Mouse (Mus musculus) megakaryocyte, adult 5-6 weeks (primary cell): ENCODE results near the gene Pcp4. TPM values are rescaled to one million over a fixed set of nuclear protein-coding genes. Genes with fewer than 3 reads are reported as not detected.
"Not testable (repeated sequence)": the region's sequence is repeated elsewhere in the genome, so short reads cannot be mapped to it uniquely, and the experiment has no call there.

Experiments
- ATAC-seq: 2 replicates; pipeline ENCODE4 v1.8.0; 2016; ENCODE audit warnings: mild to moderate bottlenecking, inconsistent platforms; ENCODE audit not compliant: poor library complexity, severe bottlenecking
- total RNA-seq, 2 experiments: library from RNA; stranded (forward) in 1 of 2; stranded (reverse) in 1 of 2; fragments of 153-499, 151-499 nt in 1 of 2; fragments of 221-1000, 200-1000 nt in 1 of 2; gene quantifications; 2 replicates each; pipeline versions ENCODE4 v1.2.3 to v1.2.4; 2015 to 2017

Gene Pcp4
- total RNA-seq (2015) (0.41 TPM in 1 of 2 replicates, not detected in the other), total RNA-seq (2017) (1.6 TPM in 1 of 2 replicates, not detected in the other)

DNA sequence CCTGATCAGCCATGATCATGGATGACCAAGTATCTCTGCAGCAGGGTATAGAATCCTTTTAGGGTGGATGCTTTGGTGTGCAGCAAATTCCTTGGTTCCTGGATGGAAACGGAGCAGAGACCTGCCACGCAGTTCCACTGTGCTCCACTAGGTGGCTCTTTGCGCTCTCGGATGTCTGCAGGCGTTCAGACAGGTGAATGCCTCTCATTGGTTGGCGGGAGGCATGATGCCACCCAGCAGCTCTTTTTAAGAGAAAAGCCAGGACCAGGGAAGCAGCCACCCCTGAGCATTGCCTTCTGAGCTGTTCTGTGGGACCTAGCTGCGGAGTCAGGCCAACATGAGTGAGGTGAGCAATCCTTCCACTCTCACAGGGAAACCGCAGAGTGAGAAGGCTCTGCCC lies at the start of gene Pcp4:
Gene Pcp4, plus strand, starts transcription at position 162 of the 400 bp plus-strand sequence.
- peak; percentile 84 for ATAC-seq

DNA sequence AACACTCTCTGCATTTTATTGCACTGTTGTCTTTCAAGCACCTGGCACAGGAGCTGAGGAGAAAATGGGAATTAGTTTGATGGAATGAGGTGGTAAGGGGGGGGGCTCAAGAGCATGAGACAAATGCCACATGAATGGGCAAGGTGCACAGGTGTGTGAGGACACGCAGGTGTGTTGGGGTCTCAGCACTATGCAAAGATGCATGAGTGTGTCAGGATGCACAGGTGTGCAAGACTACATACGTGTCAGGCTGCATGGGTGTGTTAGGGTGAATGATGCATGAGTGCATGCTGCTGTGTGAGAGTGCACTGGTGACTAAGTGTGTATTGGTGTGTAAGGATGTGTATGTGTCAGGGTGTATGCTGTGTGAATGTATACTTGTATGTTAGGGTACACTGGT lies 42.4 kb upstream of the Pcp4 start:
- no peak for ATAC-seq

DNA sequence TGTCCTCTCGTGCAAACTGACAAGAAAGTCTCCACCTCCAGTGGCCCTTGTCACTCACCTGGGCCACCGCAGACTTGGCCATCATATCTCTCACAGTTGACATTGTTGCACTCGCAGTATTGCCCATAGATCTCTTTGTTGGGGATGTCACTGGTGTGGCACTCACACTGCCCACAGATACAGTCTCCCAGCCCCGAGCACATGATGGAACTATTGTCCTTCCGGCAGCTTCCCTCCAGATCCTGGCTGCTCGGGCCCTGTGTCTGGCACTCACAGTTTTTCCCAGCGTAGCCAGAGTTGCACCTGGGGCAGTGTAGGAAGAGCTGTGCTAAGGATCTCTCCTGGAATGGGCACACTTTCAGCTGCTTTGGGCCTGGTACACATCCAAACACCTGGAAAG lies 40.7 kb upstream of the Pcp4 start:
- no peak for ATAC-seq

DNA sequence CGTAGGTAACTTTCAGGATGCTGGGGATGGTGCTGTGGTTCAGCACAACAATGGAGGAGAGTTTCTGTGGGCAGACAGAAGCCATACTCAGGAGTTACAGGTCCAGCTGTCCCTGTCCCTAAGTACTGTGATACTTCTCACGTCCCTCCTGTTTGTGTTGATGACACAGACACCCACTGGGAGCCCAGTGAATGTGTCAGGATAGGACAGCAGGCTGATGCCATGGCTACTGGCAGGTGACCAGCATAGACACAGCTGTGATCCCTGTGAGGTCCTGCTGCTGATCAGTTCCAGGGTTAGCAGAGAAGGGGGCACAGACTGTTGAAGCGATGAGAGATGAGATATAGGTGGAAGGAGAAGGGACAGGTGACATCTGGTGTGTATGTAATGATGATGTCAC lies 38.4 kb upstream of the Pcp4 start:
- ATAC-seq, result no peak

DNA sequence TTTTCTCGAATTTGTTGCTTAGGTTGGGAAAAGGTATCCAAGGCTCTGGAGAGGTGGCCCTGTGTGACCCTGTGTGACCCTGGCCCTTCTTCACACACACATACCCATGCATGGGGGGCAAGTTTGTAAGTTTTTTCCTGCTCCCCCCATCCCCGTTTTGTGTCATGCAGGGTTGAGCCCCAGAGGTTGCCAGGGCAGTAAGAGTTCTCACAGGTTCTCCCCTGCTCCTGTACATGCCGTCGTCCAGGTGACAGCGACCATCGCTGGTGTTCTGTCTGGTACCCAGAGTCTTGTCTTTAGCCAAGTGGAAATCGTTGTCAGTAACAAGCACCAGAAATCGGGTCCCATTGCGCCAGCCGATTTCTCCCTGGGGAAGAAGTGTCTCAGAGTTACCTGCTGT lies 34.1 kb upstream of the Pcp4 start:
- no peak for ATAC-seq

DNA sequence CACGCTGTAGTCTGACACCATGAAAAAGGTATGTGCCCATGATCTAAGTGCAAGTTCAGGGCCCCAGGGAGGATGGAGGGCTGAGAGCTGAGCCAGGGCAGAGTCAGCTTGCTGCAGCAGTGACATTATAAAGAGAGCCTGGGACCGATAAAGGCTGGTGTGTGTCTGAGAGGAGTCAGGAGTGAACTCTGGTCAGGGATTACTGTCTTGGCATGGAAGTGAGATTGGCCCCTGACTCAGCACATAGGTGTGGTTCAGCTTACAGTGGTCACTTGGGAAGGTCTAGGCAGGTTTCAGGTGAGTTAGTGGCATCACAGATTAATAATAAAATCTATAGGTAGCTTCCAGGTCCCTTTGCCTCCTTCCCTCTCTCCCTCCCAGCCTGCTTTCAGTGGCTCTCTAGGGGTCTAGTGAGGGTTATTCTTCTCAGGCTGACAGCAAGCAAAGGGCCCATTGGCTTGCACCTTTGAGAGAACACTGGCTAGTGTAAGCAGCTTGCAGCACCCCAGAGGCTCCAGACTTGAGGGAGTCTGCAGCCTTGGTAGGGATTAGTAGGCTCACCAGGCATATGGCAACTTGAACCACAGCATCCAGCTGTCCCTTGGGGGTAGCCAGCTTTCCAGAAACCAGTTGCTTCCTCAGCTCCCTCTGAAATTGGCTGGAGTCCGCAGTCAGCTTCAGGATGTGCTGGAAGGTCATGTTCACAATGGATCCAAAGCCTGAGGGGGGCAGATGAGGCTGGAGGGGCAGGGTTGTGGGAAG lies 33.2 kb upstream of the Pcp4 start:
- no peak for ATAC-seq

DNA sequence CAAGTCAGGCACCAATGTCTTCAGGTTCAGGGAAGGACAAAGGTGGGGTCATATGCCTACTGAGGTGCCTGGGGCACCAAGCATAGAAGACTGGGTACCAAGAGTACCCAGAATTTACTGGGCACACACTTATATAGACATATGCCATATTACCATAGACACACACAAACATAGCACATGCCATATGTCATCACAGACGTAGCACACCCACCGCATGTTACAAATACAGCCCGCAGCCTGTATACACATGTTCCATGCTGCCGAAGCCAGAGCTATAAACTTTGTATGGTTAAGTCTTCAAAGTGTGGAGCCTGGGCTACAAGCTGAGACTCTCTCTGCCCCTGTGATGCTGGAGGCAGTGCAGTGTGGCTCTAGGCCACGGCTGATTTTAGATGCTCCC lies 28.5 kb upstream of the Pcp4 start:
- no peak for ATAC-seq

DNA sequence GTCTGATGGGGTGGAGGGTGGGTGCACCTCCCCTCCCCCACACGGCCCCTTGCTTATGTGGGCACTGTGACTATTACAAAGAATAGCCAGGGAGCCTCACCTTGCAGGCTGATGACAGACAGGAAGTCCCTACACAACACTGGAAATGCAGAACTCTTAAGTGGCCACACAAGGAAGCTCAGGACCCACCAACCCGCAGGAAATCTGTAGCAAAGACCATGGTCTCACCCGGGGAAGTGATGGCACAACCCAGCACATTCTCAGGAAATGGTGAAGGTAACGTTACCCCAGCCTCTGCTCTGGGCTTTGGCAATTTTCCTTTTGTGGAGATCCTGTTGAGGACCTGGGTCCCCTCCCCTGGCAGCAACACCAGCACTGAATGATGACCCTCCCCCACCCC lies 27.7 kb upstream of the Pcp4 start:
- peak; percentile 71 for ATAC-seq

DNA sequence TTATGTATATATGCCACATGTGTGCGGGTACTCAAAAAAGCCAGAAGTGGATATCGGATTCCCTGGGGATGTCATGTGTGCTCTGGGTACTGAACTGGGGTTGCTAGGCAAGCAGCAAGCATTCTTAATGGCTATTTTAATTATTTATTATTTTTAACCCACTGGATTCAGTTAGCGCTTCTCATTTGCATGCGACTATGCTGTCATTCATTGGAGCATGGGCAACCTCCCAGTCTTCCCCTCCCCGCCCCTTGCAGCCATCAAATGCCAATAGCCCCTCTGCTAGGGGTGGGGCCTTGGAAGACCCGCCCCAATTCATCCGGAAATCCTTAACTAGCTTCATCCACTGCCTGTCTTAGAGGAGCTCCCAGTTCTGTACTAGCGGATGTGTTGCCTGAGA lies 26.5 kb upstream of the Pcp4 start:
- no peak for ATAC-seq

DNA sequence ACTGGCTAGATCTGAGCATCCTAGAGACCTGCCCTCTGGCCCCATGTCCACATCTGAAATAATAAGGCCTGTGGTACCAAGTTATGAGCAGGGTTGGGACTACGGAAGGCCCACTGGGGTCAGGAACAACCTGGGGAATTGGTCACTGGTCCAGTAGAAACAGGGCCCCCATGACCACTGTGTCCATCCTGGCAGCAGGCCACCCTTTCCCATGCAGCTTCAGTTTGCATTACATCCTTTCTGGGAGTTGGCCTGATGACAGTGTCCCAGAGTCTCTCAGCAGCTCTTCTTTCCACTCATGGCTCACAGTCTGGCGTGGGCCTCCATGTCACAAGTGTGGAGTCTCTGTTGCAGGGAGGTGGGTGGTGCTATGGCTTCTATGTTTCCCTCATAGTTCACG lies 25.6 kb upstream of the Pcp4 start:
- ATAC-seq, result no peak

DNA sequence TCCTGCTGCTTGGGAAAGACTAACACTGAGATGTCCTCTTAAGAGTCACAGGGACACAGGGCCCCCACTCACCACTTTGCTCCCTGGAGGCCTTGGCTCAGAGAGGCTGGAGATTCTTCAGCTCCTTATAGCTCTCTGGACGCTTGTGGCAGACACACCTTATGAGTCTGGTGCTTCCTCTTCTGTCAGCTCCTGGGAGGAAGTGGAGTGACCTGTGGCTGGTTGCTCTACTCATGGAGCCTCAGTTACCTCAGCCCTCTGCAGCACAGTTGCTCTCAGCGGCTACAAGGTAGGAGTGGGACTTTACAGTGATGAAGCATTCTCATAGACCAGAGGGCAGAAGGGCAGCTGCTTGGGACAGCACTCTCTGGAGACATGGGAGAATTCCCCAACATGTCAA lies 23.9 kb upstream of the Pcp4 start, which contains the start of gene Itgb2l:
Gene Itgb2l, minus strand, starts transcription at position 152 of the 400 bp plus-strand sequence.
- peak; percentile 58 for ATAC-seq

DNA sequence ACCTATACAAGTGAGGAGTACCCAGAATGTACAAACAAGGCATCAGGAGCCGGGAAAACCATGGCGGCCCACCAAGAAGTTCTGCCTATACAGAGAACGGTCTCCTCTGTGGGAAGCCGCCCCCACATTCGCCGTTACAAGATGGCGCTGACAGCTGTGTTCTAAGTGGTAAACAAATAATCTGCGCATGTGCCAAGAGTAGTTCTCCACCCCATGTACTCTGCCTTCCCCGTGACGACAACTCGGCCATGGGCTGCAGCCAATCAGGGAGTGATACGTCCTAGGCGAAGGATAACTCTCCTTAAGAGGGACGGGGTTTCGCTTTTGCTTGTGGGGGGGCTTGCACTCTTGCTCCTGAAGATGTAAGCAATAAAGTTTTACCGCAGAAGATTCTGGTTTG lies 16.5 kb upstream of the Pcp4 start:
- not testable (repeated sequence) for ATAC-seq

DNA sequence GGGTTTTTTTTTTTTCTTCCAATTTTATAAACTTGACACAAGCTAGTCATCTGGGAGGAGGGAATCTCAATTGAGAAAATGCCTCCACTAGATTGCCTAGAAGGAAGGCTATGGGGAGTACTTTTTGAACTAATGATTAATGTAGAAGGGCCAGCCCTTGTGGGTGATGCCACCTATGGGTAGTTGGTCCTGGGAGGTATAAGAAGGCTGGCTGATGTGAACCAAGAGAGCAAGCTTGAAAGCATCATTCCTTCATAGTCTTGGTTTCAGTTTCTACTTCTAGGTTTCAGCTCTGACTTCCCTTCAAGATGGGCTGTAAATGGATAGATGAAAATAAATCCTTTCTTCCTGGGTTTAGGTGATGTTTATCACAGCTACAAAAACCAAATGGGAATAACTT lies 13.3 kb upstream of the Pcp4 start:
- no peak for ATAC-seq

DNA sequence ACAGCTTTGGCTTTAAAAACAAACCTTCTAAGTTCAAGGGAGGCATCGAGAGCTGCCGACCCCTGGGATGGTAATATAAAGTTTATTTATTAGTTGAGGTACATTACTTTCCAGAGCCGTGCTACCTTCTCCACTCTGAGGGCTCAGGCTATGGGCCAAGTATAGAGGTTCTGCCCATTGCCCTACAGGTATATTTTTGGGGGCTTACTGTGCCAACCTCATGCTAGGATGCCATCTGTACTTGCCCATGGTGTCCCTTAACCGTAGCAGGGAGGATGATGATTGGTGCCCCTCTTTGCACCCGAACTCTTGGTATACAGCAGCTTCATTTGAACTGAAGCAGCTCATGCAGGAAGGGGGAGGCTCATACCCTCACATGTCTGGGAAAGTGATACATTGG lies 9.8 kb upstream of the Pcp4 start:
- no peak for ATAC-seq

DNA sequence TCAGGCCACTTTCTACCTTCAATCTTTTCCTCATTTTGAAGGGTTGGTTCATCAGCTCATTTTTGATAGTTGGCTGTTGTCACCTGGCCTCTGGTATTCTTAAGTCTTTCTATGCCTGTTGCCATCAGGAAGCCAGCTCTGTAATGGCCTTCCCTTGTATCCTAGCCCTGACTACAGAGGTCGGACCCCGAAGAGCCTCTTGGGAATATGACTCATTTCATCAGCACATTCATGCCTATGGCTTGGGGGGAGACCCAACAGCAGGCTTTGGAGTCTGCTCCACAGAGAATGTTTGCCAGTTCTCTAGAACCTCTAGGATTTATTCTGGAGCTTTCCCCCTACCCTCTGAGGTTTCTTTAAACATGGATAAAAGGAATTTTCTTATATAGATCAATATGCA lies 8.1 kb upstream of the Pcp4 start:
- no peak for ATAC-seq

DNA sequence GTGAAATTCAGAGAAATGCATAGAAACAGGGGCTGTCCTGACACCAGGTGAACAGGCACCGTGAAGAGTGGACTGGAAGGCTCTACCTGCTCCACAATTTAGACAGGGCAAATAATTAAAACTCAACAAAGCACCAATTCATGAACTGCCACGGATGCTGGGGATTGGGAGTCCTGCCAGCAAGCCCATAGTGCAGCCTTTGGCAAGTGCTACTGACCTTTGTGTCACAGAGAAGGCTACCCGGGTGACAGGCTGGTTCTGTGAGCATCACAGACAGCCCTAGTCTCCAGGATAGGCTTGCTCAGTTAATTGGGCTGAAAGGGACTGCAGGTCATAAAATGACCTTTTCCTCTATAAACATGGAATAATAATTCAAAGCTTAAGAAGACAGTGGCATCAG lies 6.6 kb upstream of the Pcp4 start:
- ATAC-seq, result no peak

DNA sequence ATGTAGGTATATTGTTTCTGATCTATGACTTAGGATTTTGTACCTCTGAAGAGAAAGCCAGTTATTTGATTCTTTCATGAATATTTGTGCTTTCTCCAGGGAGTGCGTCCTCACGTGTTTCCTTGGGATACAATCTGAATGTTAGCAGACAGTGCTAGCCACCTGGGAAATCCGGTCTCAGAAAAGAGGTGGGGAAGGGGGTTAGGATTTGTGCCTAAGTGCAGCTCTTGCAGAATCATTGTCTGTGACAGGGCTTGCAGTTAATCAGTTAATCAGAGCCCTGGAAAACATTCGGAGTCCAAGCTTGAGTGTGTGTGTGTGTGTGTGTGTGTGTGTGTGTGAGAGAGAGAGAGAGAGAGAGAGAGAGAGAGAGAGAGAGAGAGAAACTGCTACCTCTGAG lies 605 bp downstream of the Pcp4 start:
- ATAC-seq, result no peak

DNA sequence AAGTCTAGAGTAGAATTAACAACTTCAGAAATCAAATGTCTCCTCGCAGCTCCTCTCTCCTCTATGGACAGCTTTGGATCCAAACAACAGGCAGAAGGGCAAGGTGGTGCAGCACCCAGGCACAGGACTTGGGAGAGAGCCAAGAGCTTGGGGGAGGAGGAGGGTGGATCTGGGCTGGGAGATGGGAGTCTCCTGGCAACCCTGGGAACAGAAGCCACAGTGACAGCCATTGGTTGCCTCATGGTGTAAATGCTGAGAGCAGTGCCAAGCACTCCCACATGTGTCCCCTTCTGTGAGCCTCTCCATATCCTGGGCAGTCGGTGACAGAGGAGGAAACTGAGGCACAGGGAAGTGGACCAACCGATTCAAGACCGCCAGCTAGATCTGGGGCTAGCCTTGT lies 1.3 kb downstream of the Pcp4 start:
- no peak for ATAC-seq

DNA sequence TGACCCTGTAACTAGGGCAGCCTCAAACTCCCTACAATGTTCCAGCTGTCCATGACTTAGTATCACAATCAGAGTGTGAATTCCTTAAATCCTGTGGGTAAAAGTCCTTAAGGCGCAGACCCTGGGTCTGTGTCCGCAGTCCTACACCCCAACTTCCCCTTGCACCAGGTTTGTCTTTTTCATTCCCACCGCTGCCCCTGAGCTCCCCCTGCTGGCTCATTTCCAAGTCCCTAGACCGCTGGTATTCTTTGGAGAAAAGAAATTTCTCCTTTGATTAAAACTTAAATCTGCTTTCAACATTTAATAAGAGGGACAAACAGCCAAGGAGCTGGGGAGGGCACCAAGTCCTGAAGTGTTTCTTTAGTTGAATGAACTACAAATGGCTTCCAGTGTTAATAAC lies 2.2 kb downstream of the Pcp4 start:
- peak; percentile 84 for ATAC-seq

DNA sequence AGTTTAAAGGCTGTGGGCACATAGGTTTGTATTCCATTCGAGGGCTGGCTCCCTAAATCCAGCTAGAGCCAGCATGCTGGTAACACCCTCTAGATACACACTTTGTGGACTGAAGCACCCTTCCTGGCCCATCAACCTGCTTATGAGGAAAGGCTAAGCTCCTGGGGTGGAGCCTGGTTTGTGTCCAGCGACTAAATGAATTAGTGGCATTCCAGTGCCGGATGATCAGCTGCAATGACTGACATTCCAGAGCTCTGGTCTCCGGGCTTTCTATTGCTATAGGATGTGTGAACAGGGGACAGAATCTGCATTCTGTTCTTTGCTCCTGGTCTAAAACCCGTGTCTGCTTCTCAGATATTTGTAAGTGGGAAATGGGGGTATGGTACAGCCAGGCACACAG lies 5.0 kb downstream of the Pcp4 start:
- no peak for ATAC-seq

DNA sequence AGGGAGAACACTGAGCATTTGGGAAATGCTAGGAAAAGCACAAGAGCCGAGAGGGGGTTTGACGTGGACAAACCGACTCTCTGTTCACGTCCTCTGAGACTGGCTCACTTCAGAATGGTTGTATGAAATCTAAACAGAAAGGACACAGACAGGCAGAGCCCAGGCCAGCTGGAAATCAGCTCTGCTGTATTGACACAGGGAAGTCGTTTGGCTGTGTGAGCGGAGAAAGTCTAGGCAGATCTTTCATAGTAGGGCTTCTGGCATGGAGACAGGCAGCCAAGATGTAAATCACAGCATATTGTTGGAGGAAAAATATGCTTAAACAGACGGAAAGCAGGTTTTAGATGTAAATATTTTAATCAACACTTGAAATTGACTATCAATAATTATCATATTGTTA lies 5.4 kb downstream of the Pcp4 start:
- no peak for ATAC-seq

DNA sequence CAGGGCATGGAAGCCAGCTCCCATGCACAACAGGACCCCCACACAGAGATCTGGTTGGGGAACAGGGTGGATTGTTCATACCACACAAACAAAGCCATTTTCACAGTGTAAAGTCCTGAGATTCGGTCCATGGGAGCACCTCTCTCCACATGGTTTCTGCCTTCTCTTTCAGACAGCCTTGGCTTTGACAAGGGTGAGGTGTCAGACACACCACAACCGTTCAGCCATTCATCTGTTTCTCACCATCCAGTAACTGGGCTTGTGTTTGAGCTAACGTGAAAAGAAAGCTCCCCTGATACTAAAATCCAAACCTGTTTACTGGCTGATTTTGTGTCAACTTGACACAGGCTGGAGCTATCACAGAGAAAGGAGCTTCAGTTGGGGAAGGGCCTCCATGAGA lies 6.8 kb downstream of the Pcp4 start:
- ATAC-seq, result no peak

DNA sequence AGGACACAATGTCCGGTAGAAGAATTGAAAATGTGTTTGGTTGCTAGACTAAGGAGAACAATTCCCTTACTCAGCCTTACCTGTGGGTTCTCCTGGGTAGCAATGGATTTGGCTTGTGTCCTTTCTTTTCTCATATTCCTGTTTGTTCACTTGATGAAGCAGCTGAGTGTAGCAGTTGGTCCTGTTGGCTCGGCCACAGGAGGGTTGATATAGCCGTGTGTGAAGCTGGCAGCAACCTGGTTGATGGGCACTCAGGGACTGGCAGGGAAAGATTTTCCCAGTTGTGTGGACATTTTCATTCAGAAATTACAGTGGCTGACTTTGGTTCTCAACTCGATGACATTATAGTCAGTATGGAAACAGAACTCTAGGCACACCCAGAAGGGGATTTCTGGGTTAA lies 14.4 kb downstream of the Pcp4 start:
- no peak for ATAC-seq
